Mouse (Mus musculus): ENCODE measurements around the gene Adarb1.
A peak's percentile ranks its signal among the peaks of the same experiment; 100 is the strongest.

The Adarb1 gene

GRCm38 (mm10) chr10:77435343-77435742, 17.3 kb upstream of the Adarb1 start:
- DNase-seq (ENCODE audit: low read depth, low spot score), result no peak

GRCm38 (mm10) chr10:77434457-77435151, 16.5 kb upstream of the Adarb1 start:
- no peak for DNase-seq (ENCODE audit: low read depth, low spot score)

- DNase-seq (ENCODE audit: low read depth, low spot score), result peak; percentile 64
Observed at GRCm38 (mm10) chr10:77434076-77434456, 16.0 kb upstream of the Adarb1 start.

- no peak for DNase-seq (ENCODE audit: low read depth, low spot score)
Observed at GRCm38 (mm10) chr10:77430771-77431170, 12.7 kb upstream of the Adarb1 start.

- DNase-seq (ENCODE audit: low read depth, low spot score), result no peak
Observed at GRCm38 (mm10) chr10:77429921-77430320, 11.9 kb upstream of the Adarb1 start.

GRCm38 (mm10) chr10:77427610-77428009, 9.5 kb upstream of the Adarb1 start:
- DNase-seq (ENCODE audit: low read depth, low spot score), result no peak

GRCm38 (mm10) chr10:77420190-77420589, 2.1 kb upstream of the Adarb1 start:
- no peak for DNase-seq (ENCODE audit: low read depth, low spot score)

- peak; percentile 56 for DNase-seq (ENCODE audit: low read depth, low spot score)
Observed at GRCm38 (mm10) chr10:77417240-77418102, 599 bp downstream of the Adarb1 start.

- peak; percentile 15 for DNase-seq (ENCODE audit: low read depth, low spot score)
Observed at GRCm38 (mm10) chr10:77416666-77417239, 1.3 kb downstream of the Adarb1 start.

GRCm38 (mm10) chr10:77415867-77416266, 2.2 kb downstream of the Adarb1 start:
- DNase-seq (ENCODE audit: low read depth, low spot score), result no peak

- no peak for DNase-seq (ENCODE audit: low read depth, low spot score)
Observed at GRCm38 (mm10) chr10:77413791-77414190, 4.3 kb downstream of the Adarb1 start.

GRCm38 (mm10) chr10:77409154-77409553, 8.9 kb downstream of the Adarb1 start:
- no peak for DNase-seq (ENCODE audit: low read depth, low spot score)

GRCm38 (mm10) chr10:77408241-77408640, 9.8 kb downstream of the Adarb1 start:
- DNase-seq (ENCODE audit: low read depth, low spot score), result no peak

- DNase-seq (ENCODE audit: low read depth, low spot score), result no peak
Observed at GRCm38 (mm10) chr10:77406486-77406885, 11.6 kb downstream of the Adarb1 start.

GRCm38 (mm10) chr10:77402463-77402862, 15.6 kb downstream of the Adarb1 start:
- DNase-seq (ENCODE audit: low read depth, low spot score), result no peak

GRCm38 (mm10) chr10:77401039-77401438, 17.0 kb downstream of the Adarb1 start:
- no peak for DNase-seq (ENCODE audit: low read depth, low spot score)

GRCm38 (mm10) chr10:77399938-77400337, 18.1 kb downstream of the Adarb1 start:
- DNase-seq (ENCODE audit: low read depth, low spot score), result no peak

- DNase-seq (ENCODE audit: low read depth, low spot score), result no peak
Observed at GRCm38 (mm10) chr10:77398082-77398481, 20.0 kb downstream of the Adarb1 start.

- DNase-seq (ENCODE audit: low read depth, low spot score), result no peak
Observed at GRCm38 (mm10) chr10:77397056-77397642, 20.9 kb downstream of the Adarb1 start.

- no peak for DNase-seq (ENCODE audit: low read depth, low spot score)
Observed at GRCm38 (mm10) chr10:77396015-77396414, 22.1 kb downstream of the Adarb1 start.

- DNase-seq (ENCODE audit: low read depth, low spot score), result no peak
Observed at GRCm38 (mm10) chr10:77391072-77391471, 27.0 kb downstream of the Adarb1 start.

- DNase-seq (ENCODE audit: low read depth, low spot score), result no peak
Observed at GRCm38 (mm10) chr10:77387558-77387957, 30.5 kb downstream of the Adarb1 start.
